Mouse (Mus musculus) liver, adult 2 months (tissue): ENCODE results near the gene Pde2a. TPM values are rescaled to one million over a fixed set of nuclear protein-coding genes. Genes with fewer than 3 reads are reported as not detected.

Source experiments
- DNase-seq: peaks from one replicate; pipeline ENCODE4 v3.0.0-alpha.2; 2011; ENCODE audit warnings: low read depth, low spot score; ENCODE audit errors: extremely low read depth
- H3K27ac ChIP-seq: fragments of 200-500 bp; replicated peaks from 2 replicates; pipeline ENCODE4 v1.5.1; 2012; ENCODE audit warnings: low read depth, mild to moderate bottlenecking, control low read depth, inconsistent platforms, low read length; ENCODE audit not compliant: insufficient read depth
- H3K27me3 ChIP-seq: fragments of 200-500 bp; 2 replicates; pipeline ENCODE4 v1.6.1; 2012; ENCODE audit warnings: mild to moderate bottlenecking, moderate library complexity, low read length, inconsistent platforms; ENCODE audit not compliant: control insufficient read depth, insufficient read depth
- H3K36me3 ChIP-seq: fragments of 200-500 bp; 2 replicates; pipeline ENCODE4 v1.6.1; 2012; ENCODE audit warnings: low read length, inconsistent platforms; ENCODE audit not compliant: control insufficient read depth, insufficient read depth
- H3K4me1 ChIP-seq: fragments of 200-500 bp; 2 replicates; pipeline ENCODE4 v1.6.1; 2011; ENCODE audit warnings: low read length; ENCODE audit not compliant: control insufficient read depth, insufficient read depth
- H3K4me3 ChIP-seq: fragments of 200-500 bp; 2 replicates; pipeline ENCODE4 v1.5.1; 2011; ENCODE audit warnings: low read depth, mild to moderate bottlenecking, control low read depth, low read length, moderate library complexity; ENCODE audit not compliant: insufficient read depth
- H3K79me2 ChIP-seq: fragments of 200-500 bp; 2 replicates; pipeline ENCODE4 v1.6.1; 2012; ENCODE audit warnings: inconsistent platforms, mild to moderate bottlenecking, low read length, moderate library complexity; ENCODE audit not compliant: control insufficient read depth, insufficient read depth
- H3K9ac ChIP-seq: fragments of 200-500 bp; 2 replicates; pipeline ENCODE4 v1.6.1; 2012; ENCODE audit warnings: low read depth, mild to moderate bottlenecking, control low read depth, inconsistent platforms, low read length
- CTCF ChIP-seq: fragments of 200-500 bp; IDR thresholded peaks from 2 replicates; pipeline ENCODE4 v1.5.1; 2011; ENCODE audit warnings: low read depth, low read length, control low read depth
- POLR2A ChIP-seq: fragments of 200-500 bp; IDR thresholded peaks from 2 replicates; pipeline ENCODE4 v1.6.1; 2011; ENCODE audit warnings: low read length, control low read depth; ENCODE audit not compliant: insufficient read depth; ENCODE audit errors: extremely low read depth
- whole genome bisulfite sequencing: fragments of 180-500 bp; shearing (Covaris S2); methylation state at CpG from one replicate; pipeline ENCODE4 v1.1.7; 2018; 5-methylcytosine and 5-hydroxymethylcytosine counted together
- polyA plus RNA-seq: library from polyadenylated mRNA; depleted of rRNA; stranded (reverse); fragments of >200 nt; gene quantifications from 2 replicates; pipeline ENCODE4 v1.2.3, GENCODE M21; 2012
- total RNA-seq: library from RNA; depleted of rRNA; stranded (reverse); fragments of >200 nt; gene quantifications from 2 replicates; pipeline ENCODE4 v1.2.3, GENCODE M21; 2014

The Pde2a gene
- total and polyA plus RNA-seq, 2 experiments: 7.7 to 11.4 TPM

GRCm38 (mm10) chr7:101516460-101516859, 95.0 kb downstream of the Pde2a start:
- H3K27me3 ChIP-seq: no peaks in the 10 kb centered on the region
- WGBS: 64% methylated on average over 6 of the region's 6 CpGs

DNA sequence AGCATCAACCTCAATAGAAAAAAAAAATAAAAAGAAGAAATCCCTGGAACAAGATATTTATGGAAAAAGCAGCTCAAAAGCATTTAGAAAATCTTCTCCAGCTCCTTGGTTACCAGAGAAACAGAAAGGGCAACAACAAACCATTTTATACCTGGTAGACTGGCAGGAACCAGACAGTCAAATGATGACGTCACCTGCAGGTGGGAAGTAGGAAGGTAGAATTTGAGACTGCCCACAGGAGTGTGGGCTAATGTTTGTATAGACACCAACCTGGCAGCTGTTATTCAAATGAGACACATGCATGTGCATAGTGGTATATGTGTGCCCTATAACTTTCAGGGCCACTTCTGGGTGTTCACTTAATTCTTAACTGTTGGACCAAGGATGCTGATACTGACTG, 100.2 kb downstream of the Pde2a start:
- Histone ChIP-seq H3K4me3 (no peak overlapping the region), H3K27ac (no peak overlapping the region), H3K36me3 (no peaks in the 10 kb centered on the region), H3K9ac (no peak overlapping the region), H3K4me1 (no peaks in the 10 kb centered on the region), H3K79me2 (no peaks in the 10 kb centered on the region), H3K27me3 (no peaks in the 10 kb centered on the region)
- DNase-seq: no peak
- TF ChIP-seq CTCF (no peak), POLR2A (no peak)
- WGBS: 57% methylated on average over 1 of the region's 1 CpGs

More at GRCm38 (mm10) chr7:101516460-101516859, 95.0 kb downstream of the Pde2a start:
- no peaks in the 10 kb centered on the region for H3K36me3 ChIP-seq
- no peak overlapping the region for H3K27ac ChIP-seq
- no peaks in the 10 kb centered on the region for H3K79me2 ChIP-seq
- DNase-seq: no peak
- no peak overlapping the region for H3K4me3 ChIP-seq
- TF ChIP-seq POLR2A (no peak), CTCF (peak; percentile 36; the same call in 1 of the 2 replicates)
- H3K9ac ChIP-seq: no peak overlapping the region
- no peaks in the 10 kb centered on the region for H3K4me1 ChIP-seq

DNA sequence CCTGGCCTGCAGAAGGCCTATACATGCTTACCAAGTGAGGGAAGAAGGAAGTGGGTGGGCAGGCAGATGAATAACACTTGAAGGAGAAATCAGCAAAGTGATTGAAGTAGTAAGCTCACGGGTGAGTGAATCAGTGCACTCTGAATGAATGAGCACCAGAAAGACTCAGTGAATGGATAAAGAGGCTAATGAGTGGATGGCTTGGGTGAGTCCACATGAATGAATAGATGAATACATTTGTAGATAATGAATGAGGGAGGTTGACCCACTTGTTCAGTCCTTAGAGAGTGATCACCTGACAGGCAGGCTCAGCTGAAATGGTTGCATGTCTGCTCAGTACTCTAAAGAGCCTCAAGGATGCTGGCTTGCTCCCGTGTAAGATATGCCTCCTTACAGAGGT, 101.7 kb downstream of the Pde2a start:
- Histone ChIP-seq H3K36me3 (no peaks in the 10 kb centered on the region), H3K4me1 (no peaks in the 10 kb centered on the region), H3K27ac (no peak overlapping the region), H3K27me3 (no peaks in the 10 kb centered on the region; the same call in 1 of the 2 replicates), H3K4me3 (no peak overlapping the region), H3K9ac (no peak overlapping the region), H3K79me2 (no peaks in the 10 kb centered on the region)
- TF ChIP-seq CTCF (no peak), POLR2A (no peak)
- WGBS: 88% methylated on average over 2 of the region's 2 CpGs
- DNase-seq: no peak

DNA sequence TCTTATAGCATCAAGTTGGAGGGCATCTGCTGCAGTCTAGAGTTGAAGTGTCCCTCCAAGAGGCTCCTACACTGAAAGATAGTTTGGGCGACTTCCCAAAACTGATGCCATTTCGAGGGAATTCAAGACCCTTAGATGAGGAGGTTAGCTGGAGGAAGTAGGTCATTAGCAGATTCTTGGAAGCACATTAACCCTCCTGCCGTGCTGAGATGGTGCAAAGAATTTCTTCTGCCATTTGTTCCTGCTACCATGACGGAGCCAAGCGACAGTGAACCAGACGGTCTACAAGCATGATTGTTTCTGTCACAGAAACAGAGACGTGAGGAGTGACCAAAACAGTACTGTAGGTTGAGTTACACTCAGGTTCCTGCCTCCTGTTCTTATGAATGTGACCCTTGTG, 105.0 kb downstream of the Pde2a start:
- H3K79me2 ChIP-seq: no peaks in the 10 kb centered on the region
- WGBS: 74% methylated on average over 7 of the region's 7 CpGs
- no peak overlapping the region for H3K4me3 ChIP-seq
- H3K27me3 ChIP-seq: no peaks in the 10 kb centered on the region; the same call in 1 of the 2 replicates
- no peak for TF ChIP-seq CTCF
- no peak for TF ChIP-seq POLR2A
- no peak overlapping the region for H3K9ac ChIP-seq
- DNase-seq: no peak
- H3K4me1 ChIP-seq: no peaks in the 10 kb centered on the region
- H3K27ac ChIP-seq: no peak overlapping the region
- H3K36me3 ChIP-seq: no peaks in the 10 kb centered on the region

DNA sequence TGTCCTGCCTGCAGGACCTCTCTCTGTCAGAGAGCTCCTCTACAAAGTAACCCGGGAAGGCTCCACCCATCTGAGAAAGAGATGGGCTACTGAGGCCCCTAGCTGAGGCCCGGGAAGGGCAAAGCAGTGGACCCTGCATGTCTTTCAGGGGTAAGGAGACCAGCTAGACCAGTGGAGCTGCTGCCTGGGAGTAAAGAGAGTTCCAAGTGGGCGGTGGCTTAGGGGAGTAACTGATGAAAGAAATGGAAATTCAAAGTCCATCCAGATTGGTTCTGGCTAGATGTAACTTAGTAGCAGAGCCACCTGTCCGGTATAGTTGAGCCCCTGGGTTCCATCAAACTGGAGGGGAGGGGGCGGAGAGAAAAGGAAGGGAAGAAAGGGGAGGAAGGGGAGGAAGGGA, 112.9 kb downstream of the Pde2a start:
- Histone ChIP-seq H3K79me2 (no peaks in the 10 kb centered on the region), H3K27me3 (no peaks in the 10 kb centered on the region), H3K27ac (no peak overlapping the region), H3K4me3 (no peak overlapping the region), H3K4me1 (no peaks in the 10 kb centered on the region; the same call in 1 of the 2 replicates), H3K9ac (no peak overlapping the region), H3K36me3 (no peaks in the 10 kb centered on the region)
- no peak for DNase-seq
- TF ChIP-seq POLR2A (no peak), CTCF (no peak)
- 40% methylated on average over 5 of the region's 5 CpGs for WGBS

DNA sequence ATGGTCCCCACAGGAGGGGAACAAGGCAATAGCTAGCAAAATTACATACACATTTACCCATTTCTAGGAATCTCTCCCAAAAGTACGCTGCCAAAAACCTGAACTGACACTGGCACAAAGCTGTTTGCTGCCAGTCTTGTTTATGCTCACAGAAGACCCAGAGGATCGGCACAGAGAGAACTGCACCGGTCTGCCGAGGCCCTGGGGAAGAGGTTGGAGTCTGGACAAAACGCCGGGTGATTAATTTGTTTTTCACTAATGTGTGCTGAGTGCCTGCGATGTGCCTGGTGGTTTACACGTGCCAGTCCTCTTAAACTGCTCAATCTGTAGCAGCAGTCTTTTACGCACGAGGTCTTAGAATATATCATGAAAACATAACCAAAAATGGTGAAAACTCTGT, 113.6 kb downstream of the Pde2a start:
- Histone ChIP-seq H3K36me3 (no peaks in the 10 kb centered on the region), H3K27ac (no peak overlapping the region), H3K9ac (no peak overlapping the region), H3K4me3 (no peak overlapping the region), H3K27me3 (no peaks in the 10 kb centered on the region), H3K4me1 (no peaks in the 10 kb centered on the region; the same call in 1 of the 2 replicates), H3K79me2 (no peaks in the 10 kb centered on the region)
- TF ChIP-seq POLR2A: no peak
- TF ChIP-seq CTCF: no peak
- WGBS: 82% methylated on average over 10 of the region's 10 CpGs
- DNase-seq: no peak
